Mouse (Mus musculus) intestine, postnatal 0 days (tissue): ENCODE results near the gene Cd19. TPM values are rescaled to one million over a fixed set of nuclear protein-coding genes. Genes with fewer than 3 reads are reported as not detected.

ENCODE experiments used
- ATAC-seq: fragments of 200-750 bp; cut with Nextera tagmentation; 2 replicates; pipeline ENCODE4 v1.8.0; 2017; ENCODE audit warnings: mild to moderate bottlenecking, moderate TSS enrichment, moderate library complexity
- H3K27ac ChIP-seq: fragments of 300-500 bp; sonication (generic); 2 replicates; pipeline ENCODE4 v1.5.1; 2014; ENCODE audit warnings: mild to moderate bottlenecking, low read depth, low read length, moderate library complexity
- H3K27me3 ChIP-seq: fragments of 300-500 bp; sonication (generic); replicated peaks from 2 replicates; pipeline ENCODE4 v1.6.1; 2014; ENCODE audit warnings: low read length, mixed read lengths; ENCODE audit not compliant: control insufficient read depth, insufficient read depth
- H3K36me3 ChIP-seq: fragments of 300-500 bp; sonication (generic); 2 replicates; pipeline ENCODE4 v1.6.1; 2014; ENCODE audit warnings: mild to moderate bottlenecking, moderate library complexity; ENCODE audit not compliant: control insufficient read depth, insufficient read depth
- H3K4me1 ChIP-seq: fragments of 300-500 bp; sonication (generic); replicated peaks from 2 replicates; pipeline ENCODE4 v1.6.1; 2014; ENCODE audit warnings: antibody characterized with exemption, low read length, mixed read lengths; ENCODE audit not compliant: control insufficient read depth, insufficient read depth
- H3K4me2 ChIP-seq: fragments of 300-500 bp; sonication (generic); replicated peaks from 2 replicates; pipeline ENCODE4 v1.6.1; 2014; ENCODE audit warnings: low read depth, mild to moderate bottlenecking, moderate library complexity
- H3K4me3 ChIP-seq: fragments of 300-500 bp; sonication (generic); 2 replicates; pipeline ENCODE4 v1.5.1; 2014; ENCODE audit warnings: low read depth, low read length
- H3K9ac ChIP-seq: fragments of 300-500 bp; sonication (generic); 2 replicates; pipeline ENCODE4 v1.6.1; 2014; ENCODE audit warnings: mild to moderate bottlenecking, low read depth, low read length
- H3K9me3 ChIP-seq: fragments of 300-500 bp; sonication (generic); 2 replicates; pipeline ENCODE4 v1.6.1; 2016; ENCODE audit warnings: mixed run types; ENCODE audit not compliant: control insufficient read depth
- CTCF ChIP-seq: sonication (generic); IDR thresholded peaks from 2 replicates; pipeline ENCODE4 v1.5.1; 2016; ENCODE audit warnings: low read depth, mild to moderate bottlenecking, control low read depth, antibody characterized with exemption, moderate library complexity
- WGBS: fragments of 180-500 bp; shearing (Covaris S2); extraction: QIAGEN DNeasy Blood & Tissue Kit; methylation state at CpG from one replicate; pipeline ENCODE4 v1.1.7; 2014; 5-methylcytosine and 5-hydroxymethylcytosine counted together
- polyA plus RNA-seq: library from polyadenylated mRNA; unstranded; fragments of >200 nt; fragmentation: Nextera tagmentation; extraction: Ambion mirVana; gene quantifications from 2 replicates; pipeline ENCODE4 v1.2.1, GENCODE M21; 2015

The Cd19 gene
- polyA plus RNA-seq, result 0.07 and 0.09 TPM in 2 replicates

- Histone ChIP-seq H3K4me1 (no peaks in the 10 kb centered on the region), H3K9me3 (no peaks in the 10 kb centered on the region), H3K4me2 (no peak within 1 kb of the TSS), H3K36me3 (no peaks in the 10 kb centered on the region), H3K27me3 (no peaks in the 10 kb centered on the region), H3K9ac (no peak within 1 kb of the TSS), H3K27ac (no peak within 1 kb of the TSS), H3K4me3 (no peak within 1 kb of the TSS)
- no peak for TF ChIP-seq CTCF
- 81% methylated on average over 6 of the region's 6 CpGs for WGBS
- ATAC-seq, result no peak
Measured at GRCm38 (mm10) chr7:126414725-126415124, at the start of gene Cd19. TSS of gene Cd19 (minus strand) at chr7:126414889.

DNA sequence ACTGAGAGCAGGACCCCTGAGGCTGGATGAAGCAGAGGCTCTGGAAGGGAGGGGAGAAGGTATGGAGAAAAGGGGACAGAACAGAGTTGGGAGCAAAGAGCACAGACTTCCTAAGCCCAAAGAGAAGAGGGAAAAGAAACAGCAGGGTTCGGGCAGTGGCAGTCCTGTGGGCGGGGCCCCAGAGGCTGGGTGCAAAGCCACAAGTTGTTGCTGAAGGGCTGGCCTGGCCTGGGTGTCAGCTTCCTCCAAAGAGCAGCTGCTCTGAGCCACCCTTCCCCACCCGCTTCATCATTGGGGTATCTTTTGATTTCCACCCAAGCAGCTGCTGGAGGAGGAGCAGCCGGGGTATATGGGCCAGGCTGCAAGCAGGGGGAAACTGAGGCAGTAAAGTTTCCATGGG lies 49.4 kb upstream of the Cd19 start:
- no peak for TF ChIP-seq CTCF
- ATAC-seq, result no peak
- Histone ChIP-seq H3K36me3 (peaks cover 27% of the 10 kb centered on the region), H3K27me3 (no peaks in the 10 kb centered on the region), H3K27ac (no peak overlapping the region), H3K9ac (no peak overlapping the region), H3K4me2 (no peak overlapping the region), H3K4me3 (no peak overlapping the region), H3K9me3 (no peaks in the 10 kb centered on the region), H3K4me1 (no peaks in the 10 kb centered on the region)
- 64% methylated on average over 4 of the region's 4 CpGs for WGBS

GRCm38 (mm10) chr7:126463547-126463946 lies 48.9 kb upstream of the Cd19 start:
- H3K27ac ChIP-seq, result no peak overlapping the region
- ATAC-seq, result no peak
- no peaks in the 10 kb centered on the region for H3K27me3 ChIP-seq
- H3K4me2 ChIP-seq, result no peak overlapping the region
- TF ChIP-seq CTCF, result no peak
- H3K9ac ChIP-seq, result no peak overlapping the region
- WGBS, result 66% methylated on average over 4 of the region's 4 CpGs
- H3K4me1 ChIP-seq, result no peaks in the 10 kb centered on the region
- no peak overlapping the region for H3K4me3 ChIP-seq
- no peaks in the 10 kb centered on the region for H3K9me3 ChIP-seq
- peaks cover 21% of the 10 kb centered on the region for H3K36me3 ChIP-seq

- TF ChIP-seq CTCF, result no peak
- no peak within 1 kb of the TSS for H3K4me2 ChIP-seq
- H3K9ac ChIP-seq, result no peak within 1 kb of the TSS
- H3K4me3 ChIP-seq, result no peak within 1 kb of the TSS
- no peaks in the 10 kb centered on the region for H3K27me3 ChIP-seq
- H3K9me3 ChIP-seq, result no peaks in the 10 kb centered on the region
- H3K4me1 ChIP-seq, result no peaks in the 10 kb centered on the region
- 47% methylated on average over 4 of the region's 5 CpGs for WGBS
- H3K27ac ChIP-seq, result no peak within 1 kb of the TSS
- no peak for ATAC-seq
- H3K36me3 ChIP-seq, result peaks cover 16% of the 10 kb centered on the region
Measured at GRCm38 (mm10) chr7:126463004-126463403, 48.3 kb upstream of the Cd19 start, which contains the start of gene Atp2a1. TSS of gene Atp2a1 (minus strand) at chr7:126463108.

GRCm38 (mm10) chr7:126461626-126462025 lies 46.9 kb upstream of the Cd19 start:
- Histone ChIP-seq H3K27me3 (no peaks in the 10 kb centered on the region), H3K4me3 (no peak overlapping the region), H3K36me3 (peaks cover 2% of the 10 kb centered on the region), H3K9me3 (no peaks in the 10 kb centered on the region), H3K4me1 (no peaks in the 10 kb centered on the region), H3K9ac (no peak overlapping the region), H3K27ac (no peak overlapping the region), H3K4me2 (no peak overlapping the region)
- TF ChIP-seq CTCF, result no peak
- 49% methylated on average over 3 of the region's 3 CpGs for WGBS
- no peak for ATAC-seq

- H3K4me2 ChIP-seq, result no peak overlapping the region
- WGBS, result 58% methylated on average over 10 of the region's 10 CpGs
- H3K36me3 ChIP-seq, result no peaks in the 10 kb centered on the region; the same call in 1 of the 2 replicates
- H3K9me3 ChIP-seq, result no peaks in the 10 kb centered on the region
- H3K27ac ChIP-seq, result no peak overlapping the region
- no peak for ATAC-seq
- H3K4me1 ChIP-seq, result no peaks in the 10 kb centered on the region
- H3K4me3 ChIP-seq, result no peak overlapping the region
- TF ChIP-seq CTCF, result no peak
- H3K9ac ChIP-seq, result no peak overlapping the region
- no peaks in the 10 kb centered on the region for H3K27me3 ChIP-seq
Measured at GRCm38 (mm10) chr7:126460623-126461399, 46.1 kb upstream of the Cd19 start.
